Mouse (Mus musculus) MEL (cell line): Measurements from ENCODE around the gene Cgrrf1.

ENCODE experiments used
- CTCF ChIP-seq, 3 experiments: IDR thresholded peaks in 2 of 3; conservative IDR thresholded peaks in 1 of 3; 2 replicates each; pipeline ENCODE4 v1.5.1; 2011 to 2012; ENCODE audit warnings: low read length in 3 of 3, low read depth in 2 of 3, mild to moderate bottlenecking in 2 of 3, improper control_type of control experiment in 1 of 3, inconsistent platforms in 1 of 3, mixed read lengths in 1 of 3, moderate library complexity in 1 of 3; ENCODE audit not compliant: control insufficient read depth in 1 of 3, insufficient read depth in 1 of 3, poor library complexity in 1 of 3, severe bottlenecking in 1 of 3
- EP300 ChIP-seq, 2 experiments: IDR thresholded peaks; 2 replicates each; pipeline ENCODE4 v1.6.1; 2011; ENCODE audit warnings: improper control_type of control experiment in 2 of 2, low read length in 2 of 2, low read depth in 1 of 2, mild to moderate bottlenecking in 1 of 2
- GATA1 ChIP-seq: IDR thresholded peaks from 2 replicates; pipeline ENCODE4 v1.6.1; 2011; ENCODE audit warnings: low read depth, low read length, improper control_type of control experiment
- JUND ChIP-seq: IDR thresholded peaks from 2 replicates; pipeline ENCODE4 v1.6.1; 2011; ENCODE audit warnings: low read depth, mild to moderate bottlenecking, improper control_type of control experiment, low read length
- KAT2A ChIP-seq: conservative IDR thresholded peaks from 2 replicates; pipeline ENCODE4 v1.6.1; 2012; ENCODE audit warnings: low read depth, low read length, improper control_type of control experiment, inconsistent platforms
- MYC ChIP-seq: IDR thresholded peaks from 2 replicates; pipeline ENCODE4 v1.6.1; 2011; ENCODE audit warnings: low read depth, mild to moderate bottlenecking, low read length, improper control_type of control experiment, moderate library complexity
- NRF1 ChIP-seq: IDR thresholded peaks from 2 replicates; pipeline ENCODE4 v1.6.1; 2014; ENCODE audit warnings: low read depth, mild to moderate bottlenecking, inconsistent platforms, low read length, improper control_type of control experiment, moderate library complexity; ENCODE audit not compliant: poor library complexity, insufficient read depth, severe bottlenecking
- POLR2A ChIP-seq, 2 experiments: IDR thresholded peaks; 2 replicates each; pipeline ENCODE4 v1.6.1; 2011 to 2012; ENCODE audit warnings: low read length in 2 of 2, mild to moderate bottlenecking in 2 of 2, control low read depth in 1 of 2, improper control_type of control experiment in 1 of 2, low read depth in 1 of 2, moderate library complexity in 1 of 2; ENCODE audit not compliant: control insufficient read depth in 1 of 2, insufficient read depth in 1 of 2, poor library complexity in 1 of 2
- POLR2AphosphoS2 ChIP-seq: IDR thresholded peaks from 2 replicates; pipeline ENCODE4 v1.6.1; 2011; ENCODE audit warnings: low read length, improper control_type of control experiment
- RAD21 ChIP-seq: IDR thresholded peaks from 2 replicates; pipeline ENCODE4 v1.6.1; 2011; ENCODE audit warnings: mild to moderate bottlenecking, low read depth, low read length, improper control_type of control experiment
- ZC3H11A ChIP-seq: IDR thresholded peaks from 2 replicates; pipeline ENCODE4 v1.6.1; 2012; ENCODE audit warnings: low read depth, mild to moderate bottlenecking, inconsistent platforms, low read length, improper control_type of control experiment
- ZKSCAN1 ChIP-seq: IDR thresholded peaks from 2 replicates; pipeline ENCODE4 v1.6.1; 2012; ENCODE audit warnings: low read depth, mild to moderate bottlenecking, inconsistent platforms, low read length, improper control_type of control experiment, moderate library complexity

DNA sequence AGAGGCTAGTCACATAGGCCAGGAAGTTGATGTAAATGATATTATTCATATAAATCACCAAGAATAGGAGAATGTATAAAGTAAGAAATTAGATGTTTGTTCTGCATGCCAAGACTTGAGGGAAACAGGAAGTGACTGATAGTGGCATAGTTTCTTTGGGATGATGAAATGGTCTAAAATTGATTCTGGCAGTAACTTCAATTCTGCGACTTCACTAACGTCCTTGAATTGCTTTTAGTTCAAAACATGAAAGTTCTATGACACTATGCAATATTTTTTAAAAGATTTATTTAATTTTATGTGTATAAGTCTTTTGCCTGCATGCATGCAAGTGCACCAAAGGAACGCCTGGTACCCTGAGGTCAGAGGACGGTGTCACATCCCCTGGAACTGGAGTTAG, 28.7 kb upstream of the Cgrrf1 start:
- TF ChIP-seq KAT2A = no peak
- TF ChIP-seq POLR2A (IDR thresholded peaks at IDR 0.05; ENCODE audit: control insufficient read depth in 1 of 2, insufficient read depth in 1 of 2, low read depth in 1 of 2, low read length in 2 of 2, poor library complexity in 1 of 2) = no peak
- no peak for TF ChIP-seq GATA1
- TF ChIP-seq EP300 (IDR thresholded peaks at IDR 0.05; ENCODE audit: low read depth in 1 of 2, low read length in 2 of 2) = no peak
- TF ChIP-seq CTCF (IDR thresholded peaks at IDR 0.05 in 2 of 3, conservative IDR thresholded peaks at IDR 0.05 in 1 of 3; ENCODE audit: control insufficient read depth in 1 of 3, insufficient read depth in 1 of 3, low read depth in 2 of 3, low read length in 3 of 3, poor library complexity in 1 of 3, severe bottlenecking in 1 of 3) = no peak
- no peak for TF ChIP-seq NRF1
- no peak for TF ChIP-seq MYC
- no peak for TF ChIP-seq POLR2AphosphoS2
- TF ChIP-seq RAD21 = no peak
- TF ChIP-seq ZKSCAN1 = no peak
- TF ChIP-seq JUND = no peak
- TF ChIP-seq ZC3H11A = no peak
